Mouse (Mus musculus): ENCODE measurements around the gene 2810006K23Rik. TPM values are rescaled to one million over a fixed set of nuclear protein-coding genes. Genes with fewer than 3 reads are reported as not detected.
"Not testable (repeated sequence)": the region's sequence is repeated elsewhere in the genome, so short reads cannot be mapped to it uniquely, and the experiment has no call there.

The 2810006K23Rik gene
- polyA plus RNA-seq, 1 experiment from 2014 or later: 17.4 TPM

GRCm38 (mm10) chr5:124337909-124338308, 10.0 kb downstream of the 2810006K23Rik start:
- ATAC-seq: peak; percentile 56
- 35% methylated on average over 9 of the region's 9 CpGs for WGBS
- Histone ChIP-seq H3K4me2 (ENCODE audit: low read length) (0 out of 2 replicates have a peak overlapping the region, but pooled peaks have one; percentile 6), H3K9me3 (ENCODE audit: control insufficient read depth, low read length) (no peaks in the 10 kb centered on the region), H3K4me3 (replicated peaks; ENCODE audit: low read length) (no peak overlapping the region), H3K36me3 (ENCODE audit: control insufficient read depth, insufficient read depth) (no peaks in the 10 kb centered on the region), H3K27ac (ENCODE audit: low read length) (peak overlapping the region; percentile 85), H3K9ac (replicated peaks; ENCODE audit: low read depth, low read length) (no peak overlapping the region), H3K27me3 (replicated peaks; ENCODE audit: control insufficient read depth, insufficient read depth, low read length) (no peaks in the 10 kb centered on the region), H3K4me1 (replicated peaks; ENCODE audit: control insufficient read depth, insufficient read depth, low read length) (peaks cover 51% of the 10 kb centered on the region)

- ATAC-seq: no peak
- H3K4me2 ChIP-seq (ENCODE audit: low read length): no peak overlapping the region
- no peaks in the 10 kb centered on the region for H3K36me3 ChIP-seq (ENCODE audit: control insufficient read depth, insufficient read depth)
- H3K4me1 ChIP-seq (replicated peaks; ENCODE audit: control insufficient read depth, insufficient read depth, low read length): peaks cover 48% of the 10 kb centered on the region
- WGBS: 80% methylated on average over 8 of the region's 8 CpGs
- no peak overlapping the region for H3K4me3 ChIP-seq (replicated peaks; ENCODE audit: low read length)
- H3K9me3 ChIP-seq (ENCODE audit: control insufficient read depth, low read length): no peaks in the 10 kb centered on the region
- H3K9ac ChIP-seq (replicated peaks; ENCODE audit: low read depth, low read length): no peak overlapping the region; the same call in 1 of the 2 replicates
- H3K27ac ChIP-seq (ENCODE audit: low read length): peak overlapping the region; percentile 85
- no peaks in the 10 kb centered on the region for H3K27me3 ChIP-seq (replicated peaks; ENCODE audit: control insufficient read depth, insufficient read depth, low read length)
Measured at GRCm38 (mm10) chr5:124338791-124339190, 10.9 kb downstream of the 2810006K23Rik start.

- H3K9me3 ChIP-seq (ENCODE audit: control insufficient read depth, low read length); H3K36me3 ChIP-seq (ENCODE audit: control insufficient read depth, insufficient read depth); H3K9ac ChIP-seq (replicated peaks; ENCODE audit: low read depth, low read length); H3K27ac ChIP-seq (ENCODE audit: low read length); H3K27me3 ChIP-seq (replicated peaks; ENCODE audit: control insufficient read depth, insufficient read depth, low read length); H3K4me3 ChIP-seq (replicated peaks; ENCODE audit: low read length); H3K4me2 ChIP-seq (ENCODE audit: low read length): not testable (repeated sequence)
- ATAC-seq: 0 out of 2 replicates have a peak, but pooled peaks have one; percentile 36
- 74% methylated on average over 6 of the region's 6 CpGs for WGBS
- H3K4me1 ChIP-seq (replicated peaks; ENCODE audit: control insufficient read depth, insufficient read depth, low read length): peaks cover 27% of the 10 kb centered on the region
Measured at GRCm38 (mm10) chr5:124341753-124342339, 14.0 kb downstream of the 2810006K23Rik start.

GRCm38 (mm10) chr5:124342897-124343296, 15.0 kb downstream of the 2810006K23Rik start:
- Histone ChIP-seq H3K9me3 (ENCODE audit: control insufficient read depth, low read length) (no peaks in the 10 kb centered on the region), H3K27me3 (replicated peaks; ENCODE audit: control insufficient read depth, insufficient read depth, low read length) (no peaks in the 10 kb centered on the region), H3K27ac (ENCODE audit: low read length) (no peak overlapping the region), H3K36me3 (ENCODE audit: control insufficient read depth, insufficient read depth) (peaks cover 8% of the 10 kb centered on the region; the same call in 1 of the 2 replicates), H3K4me2 (ENCODE audit: low read length) (no peak overlapping the region), H3K9ac (replicated peaks; ENCODE audit: low read depth, low read length) (no peak overlapping the region), H3K4me3 (replicated peaks; ENCODE audit: low read length) (no peak overlapping the region), H3K4me1 (replicated peaks; ENCODE audit: control insufficient read depth, insufficient read depth, low read length) (peaks cover 17% of the 10 kb centered on the region)
- WGBS: 70% methylated on average over 8 of the region's 8 CpGs
- ATAC-seq: no peak

GRCm38 (mm10) chr5:124349196-124349595, 21.3 kb downstream of the 2810006K23Rik start:
- H3K27me3 ChIP-seq (replicated peaks; ENCODE audit: control insufficient read depth, insufficient read depth, low read length): no peaks in the 10 kb centered on the region
- 87% methylated on average over 17 of the region's 17 CpGs for WGBS
- peak overlapping the region; percentile 91 for H3K4me2 ChIP-seq (ENCODE audit: low read length)
- H3K9me3 ChIP-seq (ENCODE audit: control insufficient read depth, low read length): no peaks in the 10 kb centered on the region
- no peak for ATAC-seq
- peaks cover 21% of the 10 kb centered on the region for H3K36me3 ChIP-seq (ENCODE audit: control insufficient read depth, insufficient read depth)
- peak overlapping the region; percentile 50; the same call in 1 of the 2 replicates for H3K27ac ChIP-seq (ENCODE audit: low read length)
- peaks cover 33% of the 10 kb centered on the region for H3K4me1 ChIP-seq (replicated peaks; ENCODE audit: control insufficient read depth, insufficient read depth, low read length)
- H3K9ac ChIP-seq (replicated peaks; ENCODE audit: low read depth, low read length): no peak overlapping the region; the same call in 1 of the 2 replicates
- peak overlapping the region; percentile 8; the same call in 1 of the 2 replicates for H3K4me3 ChIP-seq (replicated peaks; ENCODE audit: low read length)

- no peaks in the 10 kb centered on the region for H3K9me3 ChIP-seq (ENCODE audit: control insufficient read depth, low read length)
- WGBS: 54% methylated on average over 2 of the region's 2 CpGs
- H3K4me1 ChIP-seq (replicated peaks; ENCODE audit: control insufficient read depth, insufficient read depth, low read length): peaks cover 36% of the 10 kb centered on the region
- H3K36me3 ChIP-seq (ENCODE audit: control insufficient read depth, insufficient read depth): peaks cover 18% of the 10 kb centered on the region
- H3K4me2 ChIP-seq (ENCODE audit: low read length): peak overlapping the region; percentile 91
- H3K4me3 ChIP-seq (replicated peaks; ENCODE audit: low read length): peak overlapping the region; percentile 76; the same call in 1 of the 2 replicates
- H3K27ac ChIP-seq (ENCODE audit: low read length): peak overlapping the region; percentile 99
- H3K9ac ChIP-seq (replicated peaks; ENCODE audit: low read depth, low read length): peak overlapping the region; percentile 93
- no peak for ATAC-seq
- no peaks in the 10 kb centered on the region for H3K27me3 ChIP-seq (replicated peaks; ENCODE audit: control insufficient read depth, insufficient read depth, low read length)
Measured at GRCm38 (mm10) chr5:124350350-124350749, 22.5 kb downstream of the 2810006K23Rik start.

- peak overlapping the region; percentile 91 for H3K4me2 ChIP-seq (ENCODE audit: low read length)
- peak overlapping the region; percentile 76 for H3K4me3 ChIP-seq (replicated peaks; ENCODE audit: low read length)
- H3K27ac ChIP-seq (ENCODE audit: low read length): peak overlapping the region; percentile 99
- H3K9me3 ChIP-seq (ENCODE audit: control insufficient read depth, low read length): no peaks in the 10 kb centered on the region
- 3% methylated on average over 7 of the region's 7 CpGs for WGBS
- H3K36me3 ChIP-seq (ENCODE audit: control insufficient read depth, insufficient read depth): peaks cover 18% of the 10 kb centered on the region
- ATAC-seq: peak; percentile 66
- peaks cover 38% of the 10 kb centered on the region for H3K4me1 ChIP-seq (replicated peaks; ENCODE audit: control insufficient read depth, insufficient read depth, low read length)
- peak overlapping the region; percentile 93 for H3K9ac ChIP-seq (replicated peaks; ENCODE audit: low read depth, low read length)
- no peaks in the 10 kb centered on the region for H3K27me3 ChIP-seq (replicated peaks; ENCODE audit: control insufficient read depth, insufficient read depth, low read length)
Measured at GRCm38 (mm10) chr5:124351111-124351560, 23.2 kb downstream of the 2810006K23Rik start.

DNA sequence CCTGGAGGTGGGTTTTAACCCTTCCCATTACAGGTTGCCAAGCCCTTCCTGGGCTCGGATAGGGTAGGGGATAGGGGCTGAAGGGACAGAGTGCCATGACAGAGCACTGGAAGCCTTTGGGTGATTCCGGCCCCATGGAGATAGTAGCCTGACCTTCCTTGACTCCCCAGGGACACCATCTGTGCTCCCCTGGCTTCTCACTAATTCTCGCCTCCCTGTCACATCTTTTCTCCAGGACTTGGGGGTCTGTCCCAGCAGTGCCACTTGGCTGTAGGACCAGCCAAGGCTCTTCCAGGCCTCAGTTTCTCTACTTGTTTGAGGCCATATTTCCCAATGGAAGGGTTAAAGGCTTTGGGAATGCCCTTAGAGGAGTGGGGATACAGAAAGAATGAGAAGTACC, 23.7 kb downstream of the 2810006K23Rik start:
- Histone ChIP-seq H3K9me3 (ENCODE audit: control insufficient read depth, low read length) (no peaks in the 10 kb centered on the region), H3K27ac (ENCODE audit: low read length) (peak overlapping the region; percentile 99), H3K4me2 (ENCODE audit: low read length) (peak overlapping the region; percentile 91), H3K36me3 (ENCODE audit: control insufficient read depth, insufficient read depth) (peaks cover 16% of the 10 kb centered on the region), H3K4me1 (replicated peaks; ENCODE audit: control insufficient read depth, insufficient read depth, low read length) (peaks cover 38% of the 10 kb centered on the region), H3K9ac (replicated peaks; ENCODE audit: low read depth, low read length) (peak overlapping the region; percentile 93), H3K4me3 (replicated peaks; ENCODE audit: low read length) (peak overlapping the region; percentile 76), H3K27me3 (replicated peaks; ENCODE audit: control insufficient read depth, insufficient read depth, low read length) (no peaks in the 10 kb centered on the region)
- 22% methylated on average over 3 of the region's 3 CpGs for WGBS
- ATAC-seq: no peak

GRCm38 (mm10) chr5:124352141-124352920, 24.4 kb downstream of the 2810006K23Rik start:
- Histone ChIP-seq H3K9me3 (ENCODE audit: control insufficient read depth, low read length) (no peaks in the 10 kb centered on the region), H3K9ac (replicated peaks; ENCODE audit: low read depth, low read length) (peak overlapping the region; percentile 93), H3K27me3 (replicated peaks; ENCODE audit: control insufficient read depth, insufficient read depth, low read length) (no peaks in the 10 kb centered on the region), H3K27ac (ENCODE audit: low read length) (peak overlapping the region; percentile 99), H3K36me3 (ENCODE audit: control insufficient read depth, insufficient read depth) (peaks cover 13% of the 10 kb centered on the region), H3K4me2 (ENCODE audit: low read length) (peak overlapping the region; percentile 91), H3K4me1 (replicated peaks; ENCODE audit: control insufficient read depth, insufficient read depth, low read length) (peaks cover 38% of the 10 kb centered on the region), H3K4me3 (replicated peaks; ENCODE audit: low read length) (peak overlapping the region; percentile 76)
- WGBS: under 1% methylated on average over 25 of the region's 30 CpGs
- ATAC-seq: peak; percentile 82

All from forebrain, embryonic 16.5 days (tissue).